Mouse (Mus musculus) neural tube, embryonic 13.5 days (tissue): ENCODE results near the gene Mfap4. TPM values are rescaled to one million over a fixed set of nuclear protein-coding genes. Genes with fewer than 3 reads are reported as not detected.

ENCODE experiments used
- ATAC-seq: fragments of 200-750 bp; cut with Nextera tagmentation; 2 replicates; pipeline ENCODE4 v1.8.0; 2017; ENCODE audit warnings: low read depth, mild to moderate bottlenecking, moderate TSS enrichment, moderate library complexity
- H3K27ac ChIP-seq: fragments of 300-500 bp; sonication (generic); replicated peaks from 2 replicates; pipeline ENCODE4 v1.5.1; 2015; ENCODE audit warnings: moderate library complexity, mild to moderate bottlenecking, inconsistent platforms
- H3K27me3 ChIP-seq: fragments of 300-500 bp; sonication (generic); 2 replicates; pipeline ENCODE4 v1.6.1; 2015; ENCODE audit warnings: mild to moderate bottlenecking, inconsistent platforms
- H3K36me3 ChIP-seq: fragments of 300-500 bp; sonication (generic); 2 replicates; pipeline ENCODE4 v1.6.1; 2015; ENCODE audit warnings: mild to moderate bottlenecking, inconsistent platforms
- H3K4me1 ChIP-seq: fragments of 300-500 bp; sonication (generic); replicated peaks from 2 replicates; pipeline ENCODE4 v1.6.1; 2015; ENCODE audit warnings: inconsistent platforms
- H3K4me2 ChIP-seq: fragments of 300-500 bp; sonication (generic); 2 replicates; pipeline ENCODE4 v1.6.1; 2015; ENCODE audit warnings: inconsistent platforms, mild to moderate bottlenecking, moderate library complexity
- H3K4me3 ChIP-seq: fragments of 300-500 bp; sonication (generic); 2 replicates; pipeline ENCODE4 v1.5.1; 2015; ENCODE audit warnings: mild to moderate bottlenecking, inconsistent platforms
- H3K9ac ChIP-seq: fragments of 300-500 bp; sonication (generic); 2 replicates; pipeline ENCODE4 v1.6.1; 2015; ENCODE audit warnings: moderate library complexity, mild to moderate bottlenecking, inconsistent platforms
- H3K9me3 ChIP-seq: fragments of 300-500 bp; sonication (generic); 2 replicates; pipeline ENCODE4 v1.6.1; 2016; ENCODE audit warnings: inconsistent platforms
- WGBS: fragments of 180-500 bp; shearing (Covaris S2); methylation state at CpG from one replicate; pipeline ENCODE4 v1.1.7; 2015; 5-methylcytosine and 5-hydroxymethylcytosine counted together
- polyA plus RNA-seq: library from polyadenylated mRNA; unstranded; fragments of >200 nt; fragmentation: Nextera tagmentation; extraction: Ambion mirVana; gene quantifications from 2 replicates; pipeline ENCODE4 v1.2.1, GENCODE M21; 2015

The Mfap4 gene
- polyA plus RNA-seq, 1 experiment from 2014 or later, result 91.0 TPM

- Histone ChIP-seq H3K4me1 (peaks cover 25% of the 10 kb centered on the region), H3K4me2 (no peak overlapping the region), H3K9me3 (no peaks in the 10 kb centered on the region), H3K9ac (no peak overlapping the region), H3K4me3 (no peak overlapping the region), H3K27ac (0 out of 2 replicates have a peak overlapping the region, but pooled peaks have one; percentile 93), H3K36me3 (peaks cover 23% of the 10 kb centered on the region), H3K27me3 (no peaks in the 10 kb centered on the region)
- no peak for ATAC-seq
- 90% methylated on average over 2 of the region's 2 CpGs for WGBS
Measured at GRCm38 (mm10) chr11:61495528-61495927, 10.3 kb downstream of the Mfap4 start.

GRCm38 (mm10) chr11:61497490-61497889 is 12.3 kb downstream of the Mfap4 start:
- WGBS, result 87% methylated on average over 1 of the region's 1 CpGs
- ATAC-seq, result no peak
- Histone ChIP-seq H3K36me3 (peaks cover 4% of the 10 kb centered on the region; the same call in 1 of the 2 replicates), H3K4me1 (peaks cover 10% of the 10 kb centered on the region), H3K4me3 (no peak overlapping the region), H3K9ac (no peak overlapping the region), H3K9me3 (no peaks in the 10 kb centered on the region), H3K27me3 (no peaks in the 10 kb centered on the region), H3K27ac (no peak overlapping the region), H3K4me2 (no peak overlapping the region)

GRCm38 (mm10) chr11:61498736-61499504 is 13.7 kb downstream of the Mfap4 start:
- Histone ChIP-seq H3K36me3 (no peaks in the 10 kb centered on the region), H3K27me3 (no peaks in the 10 kb centered on the region), H3K27ac (no peak overlapping the region), H3K4me1 (peaks cover 4% of the 10 kb centered on the region), H3K4me3 (no peak overlapping the region), H3K9ac (no peak overlapping the region), H3K4me2 (no peak overlapping the region), H3K9me3 (no peaks in the 10 kb centered on the region)
- WGBS, result 84% methylated on average over 6 of the region's 6 CpGs
- ATAC-seq, result no peak

- peak overlapping the region; percentile 91 for H3K27ac ChIP-seq
- no peaks in the 10 kb centered on the region for H3K27me3 ChIP-seq
- peak overlapping the region; percentile 79; the same call in 1 of the 2 replicates for H3K9ac ChIP-seq
- no peaks in the 10 kb centered on the region for H3K36me3 ChIP-seq
- 70% methylated on average over 8 of the region's 8 CpGs for WGBS
- H3K4me3 ChIP-seq, result no peak overlapping the region
- no peak for ATAC-seq
- peaks cover 24% of the 10 kb centered on the region for H3K4me1 ChIP-seq
- H3K4me2 ChIP-seq, result peak overlapping the region; percentile 77
- no peaks in the 10 kb centered on the region for H3K9me3 ChIP-seq
Measured at GRCm38 (mm10) chr11:61503933-61504332, 18.7 kb downstream of the Mfap4 start.

GRCm38 (mm10) chr11:61504713-61505257 is 19.6 kb downstream of the Mfap4 start, which contains the start of gene B9d1:
Gene B9d1 (plus strand): TSS chr11:61505144.
- H3K4me2 ChIP-seq, result peak within 1 kb of the TSS; percentile 77
- H3K4me1 ChIP-seq, result peaks cover 24% of the 10 kb centered on the region
- H3K9me3 ChIP-seq, result no peaks in the 10 kb centered on the region
- WGBS, result under 1% methylated on average over 39 of the region's 39 CpGs
- peak within 1 kb of the TSS; percentile 79 for H3K9ac ChIP-seq
- peak within 1 kb of the TSS; percentile 66 for H3K4me3 ChIP-seq
- no peaks in the 10 kb centered on the region for H3K27me3 ChIP-seq
- peak; percentile 93 for ATAC-seq
- H3K27ac ChIP-seq, result peak within 1 kb of the TSS; percentile 91
- H3K36me3 ChIP-seq, result peaks cover 6% of the 10 kb centered on the region

GRCm38 (mm10) chr11:61514953-61515352 is 29.7 kb downstream of the Mfap4 start:
- H3K27ac ChIP-seq, result no peak overlapping the region
- 47% methylated on average over 3 of the region's 3 CpGs for WGBS

GRCm38 (mm10) chr11:61517971-61518370 is 32.7 kb downstream of the Mfap4 start:
- Histone ChIP-seq H3K4me3 (no peak overlapping the region), H3K9ac (no peak overlapping the region), H3K36me3 (peaks cover 81% of the 10 kb centered on the region), H3K4me1 (no peaks in the 10 kb centered on the region), H3K4me2 (no peak overlapping the region), H3K27me3 (no peaks in the 10 kb centered on the region), H3K9me3 (no peaks in the 10 kb centered on the region), H3K27ac (no peak overlapping the region)
- no peak for ATAC-seq
- 92% methylated on average over 1 of the region's 1 CpGs for WGBS

More at GRCm38 (mm10) chr11:61514953-61515352, 29.7 kb downstream of the Mfap4 start:
- H3K9ac ChIP-seq, result no peak overlapping the region
- H3K36me3 ChIP-seq, result peaks cover 81% of the 10 kb centered on the region
- no peak for ATAC-seq
- no peak overlapping the region for H3K4me2 ChIP-seq
- H3K4me3 ChIP-seq, result no peak overlapping the region
- no peaks in the 10 kb centered on the region for H3K27me3 ChIP-seq
- H3K4me1 ChIP-seq, result no peaks in the 10 kb centered on the region
- no peaks in the 10 kb centered on the region for H3K9me3 ChIP-seq

GRCm38 (mm10) chr11:61518871-61519270 is 33.6 kb downstream of the Mfap4 start:
- peaks cover 75% of the 10 kb centered on the region for H3K36me3 ChIP-seq
- WGBS, result 93% methylated on average over 3 of the region's 3 CpGs
- no peak for ATAC-seq
- no peak overlapping the region for H3K27ac ChIP-seq
- no peak overlapping the region for H3K9ac ChIP-seq
- no peaks in the 10 kb centered on the region for H3K27me3 ChIP-seq
- H3K9me3 ChIP-seq, result no peaks in the 10 kb centered on the region
- no peaks in the 10 kb centered on the region for H3K4me1 ChIP-seq
- H3K4me2 ChIP-seq, result no peak overlapping the region
- no peak overlapping the region for H3K4me3 ChIP-seq

GRCm38 (mm10) chr11:61519484-61520107 is 34.4 kb downstream of the Mfap4 start:
- H3K27me3 ChIP-seq, result no peaks in the 10 kb centered on the region
- no peaks in the 10 kb centered on the region for H3K4me1 ChIP-seq
- no peak overlapping the region for H3K4me2 ChIP-seq
- no peak overlapping the region for H3K4me3 ChIP-seq
- no peak overlapping the region for H3K9ac ChIP-seq
- WGBS, result 88% methylated on average over 3 of the region's 3 CpGs
- no peak for ATAC-seq
- H3K27ac ChIP-seq, result no peak overlapping the region
- peaks cover 77% of the 10 kb centered on the region for H3K36me3 ChIP-seq
- no peaks in the 10 kb centered on the region for H3K9me3 ChIP-seq

- Histone ChIP-seq H3K9me3 (no peaks in the 10 kb centered on the region), H3K27ac (no peak overlapping the region), H3K4me2 (no peak overlapping the region), H3K4me1 (peaks cover 26% of the 10 kb centered on the region), H3K4me3 (no peak overlapping the region), H3K27me3 (no peaks in the 10 kb centered on the region), H3K36me3 (peaks cover 18% of the 10 kb centered on the region; the same call in 1 of the 2 replicates), H3K9ac (no peak overlapping the region)
- 93% methylated on average over 1 of the region's 1 CpGs for whole genome bisulfite sequencing
- ATAC-seq, result no peak
Measured at GRCm38 (mm10) chr11:61526872-61527271, 41.6 kb downstream of the Mfap4 start.

GRCm38 (mm10) chr11:61529268-61529713 is 44.1 kb downstream of the Mfap4 start:
- no peaks in the 10 kb centered on the region for H3K9me3 ChIP-seq
- no peak overlapping the region for H3K4me3 ChIP-seq
- 18% methylated on average over 4 of the region's 4 CpGs for WGBS
- H3K9ac ChIP-seq, result no peak overlapping the region
- peak; percentile 56 for ATAC-seq
- H3K27me3 ChIP-seq, result no peaks in the 10 kb centered on the region
- no peak overlapping the region for H3K4me2 ChIP-seq
- peak overlapping the region; percentile 62 for H3K27ac ChIP-seq
- peaks cover 32% of the 10 kb centered on the region for H3K4me1 ChIP-seq
- peaks cover 10% of the 10 kb centered on the region; the same call in 1 of the 2 replicates for H3K36me3 ChIP-seq

- WGBS, result 90% methylated on average over 2 of the region's 2 CpGs
- no peak overlapping the region for H3K4me3 ChIP-seq
- no peak overlapping the region for H3K9ac ChIP-seq
- no peaks in the 10 kb centered on the region for H3K9me3 ChIP-seq
- no peak overlapping the region for H3K27ac ChIP-seq
- peaks cover 10% of the 10 kb centered on the region; the same call in 1 of the 2 replicates for H3K36me3 ChIP-seq
- H3K27me3 ChIP-seq, result no peaks in the 10 kb centered on the region
- H3K4me2 ChIP-seq, result no peak overlapping the region
- peaks cover 26% of the 10 kb centered on the region for H3K4me1 ChIP-seq
- ATAC-seq, result no peak
Measured at GRCm38 (mm10) chr11:61532820-61533219, 47.6 kb downstream of the Mfap4 start.
